ENCODE assay signal across 26 mouse cellular contexts in genomic region chr1:184525740-184526139, GRCm38 (mm10).
"Had no signal": no experiment of that assay in that cellular context is flagged by ENCODE, and none has a peak within 500 bp of the region (broad histone marks: within the 10 kb centered on the region; RNA-seq: fewer than 3 reads in every experiment).

No protein-coding gene starts in this region.

- H3K36me3 ChIP-seq: heart, embryonic 13.5 days; heart, embryonic 15.5 days; hindbrain, embryonic 13.5 days; hindbrain, embryonic 15.5 days; kidney, embryonic 15.5 days; limb, embryonic 10.5 days; limb, embryonic 12.5 days had no signal

- H3K27me3 ChIP-seq: heart, embryonic 15.5 days; hindbrain, embryonic 13.5 days; hindbrain, embryonic 15.5 days; limb, embryonic 12.5 days had no signal

- H3K9me3 ChIP-seq: heart, embryonic 13.5 days; heart, embryonic 15.5 days; hindbrain, embryonic 13.5 days; hindbrain, embryonic 15.5 days; kidney, embryonic 15.5 days; limb, embryonic 10.5 days; limb, embryonic 12.5 days had no signal

- H3K4me1 ChIP-seq: heart, embryonic 13.5 days; heart, embryonic 15.5 days; hindbrain, embryonic 13.5 days; hindbrain, embryonic 15.5 days; kidney, embryonic 15.5 days; limb, embryonic 12.5 days had no signal

- H3K27ac ChIP-seq: heart, adult 2 months; heart, embryonic 13.5 days; heart, embryonic 15.5 days; hindbrain, embryonic 13.5 days; hindbrain, embryonic 15.5 days; hindbrain, postnatal 0 days; kidney, embryonic 15.5 days; kidney, postnatal 0 days; left cerebral cortex, adult 2 months; limb, embryonic 10.5 days; limb, embryonic 12.5 days had no signal

- H3K4me3 ChIP-seq: heart, adult 2 months; heart, embryonic 13.5 days; heart, embryonic 15.5 days; hindbrain, embryonic 13.5 days; hindbrain, embryonic 15.5 days; kidney, embryonic 15.5 days; left cerebral cortex, adult 2 months; limb, embryonic 10.5 days; limb, embryonic 12.5 days had no signal

- H3K9ac ChIP-seq: heart, embryonic 13.5 days; heart, embryonic 15.5 days; hindbrain, embryonic 13.5 days; hindbrain, embryonic 15.5 days; kidney, embryonic 15.5 days; limb, embryonic 12.5 days had no signal

- H3K4me2 ChIP-seq: heart, embryonic 11.5 days; heart, embryonic 13.5 days; heart, embryonic 15.5 days; hindbrain, embryonic 13.5 days; hindbrain, embryonic 15.5 days; kidney, embryonic 15.5 days; limb, embryonic 12.5 days; liver, embryonic 11.5 days had no signal

- DNase-seq: gastrocnemius, postnatal 14 days; gastrocnemius, postnatal 36 days; heart, adult 11 months; heart, adult 2 months; heart, postnatal 14 days; heart, postnatal 36 days; kidney, adult 11 months; kidney, adult 2 months; kidney, adult 9 months; kidney, postnatal 14 days; kidney, postnatal 36 days; layer of hippocampus, adult 9-11 months; liver had no signal

- ATAC-seq: hindbrain, postnatal 0 days; intestine, embryonic 16.5 days had no signal
